Mouse (Mus musculus): ENCODE measurements around the gene Pon3. TPM values are rescaled to one million over a fixed set of nuclear protein-coding genes. Genes with fewer than 3 reads are reported as not detected.

Gene Pon3
- total and polyA plus RNA-seq, 3 experiments = 1.9 to 75.7 (median 48.5) TPM

GRCm38 (mm10) chr6:5180645-5181044, 75.4 kb downstream of the Pon3 start:
- no peaks in the 10 kb centered on the region for H3K36me3 ChIP-seq (replicated peaks)
- no peak overlapping the region for H3K4me3 ChIP-seq (ENCODE audit: low read depth, low read length)
- no peaks in the 10 kb centered on the region for H3K4me1 ChIP-seq (ENCODE audit: insufficient read depth, low read depth, low read length)
- H3K9me3 ChIP-seq (replicated peaks) = no peaks in the 10 kb centered on the region
- ATAC-seq (ENCODE audit: extremely low read depth, insufficient number of reproducible peaks, low FRiP score, poor library complexity, severe bottlenecking) = no peak
- peaks cover 33% of the 10 kb centered on the region for H3K27me3 ChIP-seq (ENCODE audit: insufficient read depth, low read length)
- no peak for TF ChIP-seq GATA1 (IDR thresholded peaks at IDR 0.05; ENCODE audit: borderline replicate concordance, low read length)
- no peak for TF ChIP-seq GATA2 (IDR thresholded peaks at IDR 0.05; ENCODE audit: borderline replicate concordance, low read depth, low read length)
- TF ChIP-seq POLR2AphosphoS5 (IDR thresholded peaks at IDR 0.05; ENCODE audit: insufficient replicate concordance, low read depth, low read length) = no peak
- no peak for TF ChIP-seq TAL1 (conservative IDR thresholded peaks at IDR 0.05; ENCODE audit: low read depth, low read length)
- TF ChIP-seq CTCF (IDR thresholded peaks at IDR 0.05; ENCODE audit: low read depth, low read length) = no peak
- no peak for DNase-seq (ENCODE audit: low spot score)

- no peaks in the 10 kb centered on the region for H3K9me3 ChIP-seq (replicated peaks)
- TF ChIP-seq GATA1 (IDR thresholded peaks at IDR 0.05; ENCODE audit: borderline replicate concordance, low read length) (no peak), TAL1 (conservative IDR thresholded peaks at IDR 0.05; ENCODE audit: low read depth, low read length) (no peak), POLR2AphosphoS5 (IDR thresholded peaks at IDR 0.05; ENCODE audit: insufficient replicate concordance, low read depth, low read length) (no peak), GATA2 (IDR thresholded peaks at IDR 0.05; ENCODE audit: borderline replicate concordance, low read depth, low read length) (no peak), CTCF (IDR thresholded peaks at IDR 0.05; ENCODE audit: low read depth, low read length) (no peak)
- H3K4me1 ChIP-seq (ENCODE audit: insufficient read depth, low read depth, low read length) = no peaks in the 10 kb centered on the region
- no peak for ATAC-seq (ENCODE audit: extremely low read depth, insufficient number of reproducible peaks, low FRiP score, poor library complexity, severe bottlenecking)
- no peak overlapping the region for H3K4me3 ChIP-seq (ENCODE audit: low read depth, low read length)
- no peak for DNase-seq (ENCODE audit: low spot score)
- no peaks in the 10 kb centered on the region for H3K36me3 ChIP-seq (replicated peaks)
- H3K27me3 ChIP-seq (ENCODE audit: insufficient read depth, low read length) = peaks cover 33% of the 10 kb centered on the region
Measured at GRCm38 (mm10) chr6:5179189-5179588, 76.9 kb downstream of the Pon3 start.

GRCm38 (mm10) chr6:5177967-5178891, 77.9 kb downstream of the Pon3 start:
- Histone ChIP-seq H3K4me3 (ENCODE audit: low read depth, low read length) (no peak overlapping the region), H3K9me3 (replicated peaks) (no peaks in the 10 kb centered on the region), H3K4me1 (ENCODE audit: insufficient read depth, low read depth, low read length) (no peaks in the 10 kb centered on the region), H3K27me3 (ENCODE audit: insufficient read depth, low read length) (peaks cover 31% of the 10 kb centered on the region), H3K36me3 (replicated peaks) (no peaks in the 10 kb centered on the region)
- TF ChIP-seq POLR2AphosphoS5 (IDR thresholded peaks at IDR 0.05; ENCODE audit: insufficient replicate concordance, low read depth, low read length) = no peak
- no peak for TF ChIP-seq CTCF (IDR thresholded peaks at IDR 0.05; ENCODE audit: low read depth, low read length)
- TF ChIP-seq TAL1 (conservative IDR thresholded peaks at IDR 0.05; ENCODE audit: low read depth, low read length) = no peak
- TF ChIP-seq GATA2 (IDR thresholded peaks at IDR 0.05; ENCODE audit: borderline replicate concordance, low read depth, low read length) = no peak
- no peak for TF ChIP-seq GATA1 (IDR thresholded peaks at IDR 0.05; ENCODE audit: borderline replicate concordance, low read length)
- ATAC-seq (ENCODE audit: extremely low read depth, insufficient number of reproducible peaks, low FRiP score, poor library complexity, severe bottlenecking) (no peak), DNase-seq (ENCODE audit: low spot score) (no peak)

GRCm38 (mm10) chr6:5174179-5174812, 81.8 kb downstream of the Pon3 start:
- no peaks in the 10 kb centered on the region for H3K36me3 ChIP-seq (replicated peaks)
- no peak for TF ChIP-seq POLR2AphosphoS5 (IDR thresholded peaks at IDR 0.05; ENCODE audit: insufficient replicate concordance, low read depth, low read length)
- TF ChIP-seq CTCF (IDR thresholded peaks at IDR 0.05; ENCODE audit: low read depth, low read length) = no peak
- TF ChIP-seq TAL1 (conservative IDR thresholded peaks at IDR 0.05; ENCODE audit: low read depth, low read length) = no peak
- no peak for TF ChIP-seq GATA1 (IDR thresholded peaks at IDR 0.05; ENCODE audit: borderline replicate concordance, low read length)
- no peak for TF ChIP-seq GATA2 (IDR thresholded peaks at IDR 0.05; ENCODE audit: borderline replicate concordance, low read depth, low read length)
- DNase-seq (ENCODE audit: low spot score) = no peak
- ATAC-seq (ENCODE audit: extremely low read depth, insufficient number of reproducible peaks, low FRiP score, poor library complexity, severe bottlenecking) = no peak
- peaks cover 34% of the 10 kb centered on the region for H3K27me3 ChIP-seq (ENCODE audit: insufficient read depth, low read length)
- H3K4me3 ChIP-seq (ENCODE audit: low read depth, low read length) = no peak overlapping the region
- no peaks in the 10 kb centered on the region for H3K9me3 ChIP-seq (replicated peaks)
- H3K4me1 ChIP-seq (ENCODE audit: insufficient read depth, low read depth, low read length) = no peaks in the 10 kb centered on the region

- no peak overlapping the region for H3K4me3 ChIP-seq (ENCODE audit: low read depth, low read length)
- ATAC-seq (ENCODE audit: extremely low read depth, insufficient number of reproducible peaks, low FRiP score, poor library complexity, severe bottlenecking) = no peak
- no peaks in the 10 kb centered on the region for H3K4me1 ChIP-seq (ENCODE audit: insufficient read depth, low read depth, low read length)
- H3K27me3 ChIP-seq (ENCODE audit: insufficient read depth, low read length) = peaks cover 34% of the 10 kb centered on the region
- DNase-seq (ENCODE audit: low spot score) = no peak
- TF ChIP-seq GATA2 (IDR thresholded peaks at IDR 0.05; ENCODE audit: borderline replicate concordance, low read depth, low read length) (no peak), GATA1 (IDR thresholded peaks at IDR 0.05; ENCODE audit: borderline replicate concordance, low read length) (no peak), CTCF (IDR thresholded peaks at IDR 0.05; ENCODE audit: low read depth, low read length) (no peak), POLR2AphosphoS5 (IDR thresholded peaks at IDR 0.05; ENCODE audit: insufficient replicate concordance, low read depth, low read length) (no peak), TAL1 (conservative IDR thresholded peaks at IDR 0.05; ENCODE audit: low read depth, low read length) (no peak)
- H3K36me3 ChIP-seq (replicated peaks) = no peaks in the 10 kb centered on the region
- H3K9me3 ChIP-seq (replicated peaks) = no peaks in the 10 kb centered on the region
Measured at GRCm38 (mm10) chr6:5172571-5172970, 83.5 kb downstream of the Pon3 start.

GRCm38 (mm10) chr6:5171418-5171817, 84.7 kb downstream of the Pon3 start:
- no peaks in the 10 kb centered on the region for H3K4me1 ChIP-seq (ENCODE audit: insufficient read depth, low read depth, low read length)
- DNase-seq (ENCODE audit: low spot score) (no peak), ATAC-seq (ENCODE audit: extremely low read depth, insufficient number of reproducible peaks, low FRiP score, poor library complexity, severe bottlenecking) (no peak)
- peaks cover 30% of the 10 kb centered on the region for H3K27me3 ChIP-seq (ENCODE audit: insufficient read depth, low read length)
- H3K9me3 ChIP-seq (replicated peaks) = no peaks in the 10 kb centered on the region
- no peaks in the 10 kb centered on the region for H3K36me3 ChIP-seq (replicated peaks)
- no peak for TF ChIP-seq TAL1 (conservative IDR thresholded peaks at IDR 0.05; ENCODE audit: low read depth, low read length)
- TF ChIP-seq CTCF (IDR thresholded peaks at IDR 0.05; ENCODE audit: low read depth, low read length) = no peak
- TF ChIP-seq POLR2AphosphoS5 (IDR thresholded peaks at IDR 0.05; ENCODE audit: insufficient replicate concordance, low read depth, low read length) = no peak
- TF ChIP-seq GATA2 (IDR thresholded peaks at IDR 0.05; ENCODE audit: borderline replicate concordance, low read depth, low read length) = no peak
- TF ChIP-seq GATA1 (IDR thresholded peaks at IDR 0.05; ENCODE audit: borderline replicate concordance, low read length) = no peak
- no peak overlapping the region for H3K4me3 ChIP-seq (ENCODE audit: low read depth, low read length)

Other genes starting within 250 kb of the Pon3 start
- gene Pon1, start 62.3 kb downstream of the Pon3 start, total RNA-seq (2014; fragmentation: Nextera tagmentation) = not detected in 2 replicates
- 0.12 and 0.16 TPM in 2 replicates for gene Pon1, start 62.3 kb downstream of the Pon3 start, total RNA-seq (2017)
- not detected in 2 replicates for gene Pon1, start 62.3 kb downstream of the Pon3 start, polyA plus RNA-seq (2012)
- 94.6 and 95.6 TPM in 2 replicates for gene Pon2, start 42.2 kb upstream of the Pon3 start, total RNA-seq (2014; fragmentation: Nextera tagmentation)
- gene Pon2, start 42.2 kb upstream of the Pon3 start, total RNA-seq (2017) = 54.5 and 58.7 TPM in 2 replicates
- 31.9 and 36.5 TPM in 2 replicates for gene Pon2, start 42.2 kb upstream of the Pon3 start, polyA plus RNA-seq (2012)
- not detected in 2 replicates for gene Asb4, start 127.1 kb upstream of the Pon3 start, total RNA-seq (2014; fragmentation: Nextera tagmentation)
- not detected in 2 replicates for gene Asb4, start 127.1 kb upstream of the Pon3 start, total RNA-seq (2017)
- gene Asb4, start 127.1 kb upstream of the Pon3 start, polyA plus RNA-seq (2012) = 0.02 TPM in 1 of 2 replicates, not detected in the other
- not detected in 2 replicates for gene Pdk4, start 240.0 kb upstream of the Pon3 start, total RNA-seq (2014; fragmentation: Nextera tagmentation)
- 0.05 TPM in 1 of 2 replicates, not detected in the other for gene Pdk4, start 240.0 kb upstream of the Pon3 start, total RNA-seq (2017)
- not detected in 2 replicates for gene Pdk4, start 240.0 kb upstream of the Pon3 start, polyA plus RNA-seq (2012)